Mouse (Mus musculus) liver, adult (tissue): ENCODE results near the gene Icam1.

Experiments
- GATA4 ChIP-seq: IDR thresholded peaks from 2 replicates; pipeline ENCODE4 v1.6.1; 2014; ENCODE audit warnings: mild to moderate bottlenecking, low read length; ENCODE audit not compliant: insufficient replicate concordance

Icam1 gene

GRCm38 (mm10) chr9:21015571-21016130 lies at the start of gene Icam1:
TSS of gene Icam1 (plus strand) at chr9:21015985.
- TF ChIP-seq GATA4: no peak

- no peak for TF ChIP-seq GATA4
Observed at GRCm38 (mm10) chr9:20966008-20966407, 49.8 kb upstream of the Icam1 start.

- TF ChIP-seq GATA4: no peak
Observed at GRCm38 (mm10) chr9:20966747-20967146, 49.0 kb upstream of the Icam1 start.

GRCm38 (mm10) chr9:20971751-20972140 lies 44.0 kb upstream of the Icam1 start:
- TF ChIP-seq GATA4: no peak

- TF ChIP-seq GATA4: no peak
Observed at GRCm38 (mm10) chr9:20972141-20972992, 43.4 kb upstream of the Icam1 start.

- no peak for TF ChIP-seq GATA4
Observed at GRCm38 (mm10) chr9:20973001-20973681, 42.6 kb upstream of the Icam1 start.

GRCm38 (mm10) chr9:20973682-20974075 lies 42.1 kb upstream of the Icam1 start:
- TF ChIP-seq GATA4: no peak

GRCm38 (mm10) chr9:20975431-20976215 lies 40.2 kb upstream of the Icam1 start:
- TF ChIP-seq GATA4: peak; percentile 64; the same call in 1 of the 2 replicates

GRCm38 (mm10) chr9:20976216-20976960 lies 39.4 kb upstream of the Icam1 start, which contains the start of gene S1pr2:
TSS of gene S1pr2 (minus strand) at chr9:20976781.
- TF ChIP-seq GATA4: no peak; the same call in 1 of the 2 replicates

GRCm38 (mm10) chr9:20976961-20977689 lies 38.7 kb upstream of the Icam1 start:
- TF ChIP-seq GATA4: no peak

GRCm38 (mm10) chr9:20978409-20979095 lies 37.2 kb upstream of the Icam1 start:
- no peak for TF ChIP-seq GATA4

- TF ChIP-seq GATA4: no peak
Observed at GRCm38 (mm10) chr9:20979181-20979580, 36.6 kb upstream of the Icam1 start.

- no peak for TF ChIP-seq GATA4
Observed at GRCm38 (mm10) chr9:20979769-20980168, 36.0 kb upstream of the Icam1 start.
